Mouse (Mus musculus) macrophage (primary cell): ENCODE measurements around the gene Ypel3. TPM values are rescaled to one million over a fixed set of nuclear protein-coding genes. Genes with fewer than 3 reads are reported as not detected.
A peak's percentile ranks its signal among the peaks of the same experiment; 100 is the strongest.
"Not testable (repeated sequence)": the region's sequence is repeated elsewhere in the genome, so short reads cannot be mapped to it uniquely, and the experiment has no call there.

ENCODE experiments used
- H3K27ac ChIP-seq: fragments of 350-480 bp; formaldehyde crosslinking; 2 replicates; pipeline ENCODE4 v1.9.0; 2021
- H3K36me3 ChIP-seq: fragments of 350-480 bp; formaldehyde crosslinking; 2 replicates; pipeline ENCODE4 v1.9.0; 2021; ENCODE audit errors: inconsistent target
- H3K4me3 ChIP-seq: fragments of 350-480 bp; formaldehyde crosslinking; 2 replicates; pipeline ENCODE4 v1.9.0; 2021; ENCODE audit errors: inconsistent target
- H3K79me2 ChIP-seq: fragments of 350-480 bp; formaldehyde crosslinking; 2 replicates; pipeline ENCODE4 v1.9.0; 2021; ENCODE audit errors: inconsistent target
- WGBS: methylation state at CpG from one replicate; pipeline ENCODE4 v1.1.7; 2026; ENCODE audit warnings: inconsistent platforms; ENCODE audit not compliant: missing documents; 5-methylcytosine and 5-hydroxymethylcytosine counted together
- polyA plus RNA-seq: library from polyadenylated mRNA; stranded (reverse); fragments of 250-400 nt; gene quantifications from 3 replicates; pipeline ENCODE4 v1.2.4, GENCODE M21; 2018; ENCODE audit warnings: inconsistent platforms
- total RNA-seq, 78 experiments: library from RNA; depleted of rRNA; stranded (reverse); fragments of 250-400 nt; gene quantifications; 1 replicate in 9 of 78; 2 replicates in 24 of 78; 3 replicates in 43 of 78; 4 replicates in 2 of 78; pipeline ENCODE4 v1.2.4; 2018; ENCODE audit warnings: inconsistent platforms in 56 of 78

The Ypel3 gene
- total RNA-seq (2018; cell fraction: chromatin; rRNA removed) = 100 to 1,000 TPM in 8 of 26 experiments, 10 to 100 TPM in 18; 14.8 to 230 (median 79.5) TPM
- total RNA-seq (2018; cell fraction: cytosol; rRNA removed) = 100 to 1,000 TPM in 12 of 26 experiments, 10 to 100 TPM in 14; 32.4 to 175 (median 76.1) TPM
- 100 to 1,000 TPM in 8 of 26 experiments, 10 to 100 TPM in 18; 23.9 to 225 (median 71.2) TPM for total RNA-seq (2018; cell fraction: nucleus; rRNA removed)
- 40.6 to 227 TPM (median 90.3 TPM) in 3 replicates for polyA plus RNA-seq

- peak within 1 kb of the TSS; percentile 56 for H3K4me3 ChIP-seq
- WGBS = under 1% methylated on average over 37 of the region's 37 CpGs
- peaks cover 10% of the 10 kb centered on the region; the same call in 1 of the 2 replicates for H3K79me2 ChIP-seq
- 0 out of 2 replicates have a peak, but pooled peaks cover 10% of the 10 kb centered on the region for H3K36me3 ChIP-seq
- peak within 1 kb of the TSS; percentile 52 for H3K27ac ChIP-seq
Measured at GRCm38 (mm10) chr7:126776598-126777057, at the start of gene Ypel3. Gene Ypel3, plus strand, starts transcription at chr7:126776955.

- H3K4me3 ChIP-seq, H3K27ac ChIP-seq, H3K36me3 ChIP-seq, H3K79me2 ChIP-seq: not testable (repeated sequence)
- WGBS = 92% methylated on average over 3 of the region's 4 CpGs
Measured at GRCm38 (mm10) chr7:126730256-126730789, 46.4 kb upstream of the Ypel3 start.

GRCm38 (mm10) chr7:126736122-126736521 is 40.6 kb upstream of the Ypel3 start:
- Histone ChIP-seq H3K79me2 (no peaks in the 10 kb centered on the region), H3K36me3 (no peaks in the 10 kb centered on the region), H3K4me3 (no peak overlapping the region), H3K27ac (no peak overlapping the region)
- 65% methylated on average over 8 of the region's 8 CpGs for WGBS

GRCm38 (mm10) chr7:126739551-126739950 is 37.2 kb upstream of the Ypel3 start:
- WGBS = 88% methylated on average over 17 of the region's 17 CpGs
- no peaks in the 10 kb centered on the region for H3K36me3 ChIP-seq
- H3K79me2 ChIP-seq = no peaks in the 10 kb centered on the region
- no peak overlapping the region for H3K4me3 ChIP-seq
- H3K27ac ChIP-seq = no peak overlapping the region

- no peaks in the 10 kb centered on the region; the same call in 1 of the 2 replicates for H3K79me2 ChIP-seq
- no peaks in the 10 kb centered on the region for H3K36me3 ChIP-seq
- no peak overlapping the region for H3K27ac ChIP-seq
- 84% methylated on average over 13 of the region's 13 CpGs for WGBS
- H3K4me3 ChIP-seq = no peak overlapping the region
Measured at GRCm38 (mm10) chr7:126740132-126740735, 36.5 kb upstream of the Ypel3 start.

- Histone ChIP-seq H3K36me3 (no peaks in the 10 kb centered on the region), H3K27ac (no peak overlapping the region), H3K4me3 (no peak overlapping the region), H3K79me2 (no peaks in the 10 kb centered on the region; the same call in 1 of the 2 replicates)
- 84% methylated on average over 5 of the region's 5 CpGs for WGBS
Measured at GRCm38 (mm10) chr7:126740977-126741376, 35.8 kb upstream of the Ypel3 start.

GRCm38 (mm10) chr7:126741452-126741851 is 35.3 kb upstream of the Ypel3 start:
- WGBS = 89% methylated on average over 4 of the region's 5 CpGs
- Histone ChIP-seq H3K36me3 (no peaks in the 10 kb centered on the region), H3K27ac (no peak overlapping the region), H3K4me3 (no peak overlapping the region), H3K79me2 (no peaks in the 10 kb centered on the region; the same call in 1 of the 2 replicates)

GRCm38 (mm10) chr7:126741964-126742482 is 34.7 kb upstream of the Ypel3 start:
- 94% methylated on average over 13 of the region's 13 CpGs for WGBS
- H3K27ac ChIP-seq = no peak overlapping the region
- no peaks in the 10 kb centered on the region for H3K36me3 ChIP-seq
- H3K79me2 ChIP-seq = no peaks in the 10 kb centered on the region; the same call in 1 of the 2 replicates
- H3K4me3 ChIP-seq = no peak overlapping the region

- 5% methylated on average over 12 of the region's 12 CpGs for WGBS
- Histone ChIP-seq H3K36me3 (no peaks in the 10 kb centered on the region), H3K27ac (peak overlapping the region; percentile 99), H3K4me3 (peak overlapping the region; percentile 36), H3K79me2 (no peaks in the 10 kb centered on the region; the same call in 1 of the 2 replicates)
Measured at GRCm38 (mm10) chr7:126746066-126746465, 30.7 kb upstream of the Ypel3 start.

GRCm38 (mm10) chr7:126746798-126747197 is 30.0 kb upstream of the Ypel3 start:
- Histone ChIP-seq H3K27ac (peak overlapping the region; percentile 99), H3K4me3 (peak overlapping the region; percentile 36), H3K36me3 (no peaks in the 10 kb centered on the region), H3K79me2 (no peaks in the 10 kb centered on the region; the same call in 1 of the 2 replicates)
- 0% methylated on average over 6 of the region's 6 CpGs for whole genome bisulfite sequencing

- no peaks in the 10 kb centered on the region; the same call in 1 of the 2 replicates for H3K79me2 ChIP-seq
- no peak overlapping the region for H3K4me3 ChIP-seq
- 80% methylated on average over 7 of the region's 7 CpGs for WGBS
- no peaks in the 10 kb centered on the region for H3K36me3 ChIP-seq
- H3K27ac ChIP-seq = peak overlapping the region; percentile 99
Measured at GRCm38 (mm10) chr7:126748824-126749223, 27.9 kb upstream of the Ypel3 start.

- Histone ChIP-seq H3K4me3 (no peak overlapping the region), H3K27ac (no peak overlapping the region), H3K36me3 (no peaks in the 10 kb centered on the region), H3K79me2 (no peaks in the 10 kb centered on the region; the same call in 1 of the 2 replicates)
- 96% methylated on average over 17 of the region's 17 CpGs for WGBS
Measured at GRCm38 (mm10) chr7:126749582-126750343, 27.0 kb upstream of the Ypel3 start.

- 4% methylated on average over 9 of the region's 9 CpGs for WGBS
- H3K79me2 ChIP-seq = peaks cover 4% of the 10 kb centered on the region
- no peaks in the 10 kb centered on the region for H3K36me3 ChIP-seq
- peak overlapping the region; percentile 24 for H3K27ac ChIP-seq
- no peak overlapping the region; the same call in 1 of the 2 replicates for H3K4me3 ChIP-seq
Measured at GRCm38 (mm10) chr7:126754866-126755265, 21.9 kb upstream of the Ypel3 start.

- Histone ChIP-seq H3K4me3 (no peak overlapping the region), H3K79me2 (peaks cover 30% of the 10 kb centered on the region), H3K36me3 (peaks cover 10% of the 10 kb centered on the region; the same call in 1 of the 2 replicates), H3K27ac (no peak overlapping the region)
- WGBS = 80% methylated on average over 7 of the region's 7 CpGs
Measured at GRCm38 (mm10) chr7:126758539-126758938, 18.2 kb upstream of the Ypel3 start.
